Mouse (Mus musculus): Measurements from ENCODE around the gene Doc2b. TPM values are rescaled to one million over a fixed set of nuclear protein-coding genes. Genes with fewer than 3 reads are reported as not detected.

Doc2b gene
- total RNA-seq, 2 experiments from 2014 or later = 92.6 to 93.1 TPM

DNA sequence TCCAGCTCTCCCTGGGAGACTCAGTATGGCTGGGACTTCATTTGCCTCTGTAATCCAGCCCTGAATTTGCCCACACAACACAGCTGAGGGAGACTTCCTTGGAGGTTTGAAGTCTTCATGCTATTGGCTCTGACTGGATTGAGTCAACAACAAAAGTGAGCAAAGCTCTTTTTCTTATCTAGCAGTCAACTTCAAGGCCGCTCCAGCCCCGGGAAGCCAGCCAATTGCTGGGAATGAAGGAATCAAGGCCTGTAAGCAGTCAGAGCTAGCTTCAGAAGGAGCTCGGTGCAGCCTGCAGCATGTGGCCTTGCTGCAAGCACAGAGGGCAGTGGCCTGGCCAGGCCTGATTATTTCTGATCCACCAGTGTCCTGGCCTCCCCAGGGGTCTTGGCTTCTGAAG lies 16.1 kb upstream of the Doc2b start:
- Histone ChIP-seq H3K27ac (peak overlapping the region; percentile 39; the same call in 1 of the 2 replicates), H3K4me3 (no peak overlapping the region)
- no peak for DNase-seq (ENCODE audit: low spot score in 2 of 2)
- TF ChIP-seq CTCF (conservative IDR thresholded peaks at IDR 0.05) = no peak

DNA sequence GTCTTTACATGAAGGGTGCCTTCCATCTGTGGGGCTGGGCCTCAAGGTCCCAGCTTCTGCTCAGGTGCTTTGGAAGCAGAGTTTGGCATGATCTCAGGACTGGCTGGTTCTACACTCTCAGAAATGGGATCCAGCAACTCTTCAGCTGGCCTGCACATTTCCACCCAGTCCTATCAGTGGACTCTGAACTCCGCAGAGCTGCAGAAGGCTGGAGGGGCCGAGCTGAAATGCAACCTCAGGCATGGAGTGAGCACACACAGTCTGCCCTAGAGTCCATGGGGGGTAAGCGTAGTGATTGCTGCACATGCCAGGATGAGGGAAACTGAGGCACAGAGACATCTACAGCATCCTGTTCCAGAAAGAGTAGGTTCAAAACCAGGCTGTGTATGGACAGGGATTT lies 14.7 kb upstream of the Doc2b start:
- DNase-seq (ENCODE audit: low spot score in 2 of 2) = no peak
- no peak overlapping the region for H3K4me3 ChIP-seq
- no peak for TF ChIP-seq CTCF (conservative IDR thresholded peaks at IDR 0.05)
- no peak overlapping the region for H3K27ac ChIP-seq

- no peak overlapping the region for H3K27ac ChIP-seq
- TF ChIP-seq CTCF (conservative IDR thresholded peaks at IDR 0.05) = no peak; the same call in 1 of the 2 replicates
- no peak overlapping the region for H3K4me3 ChIP-seq
- DNase-seq (ENCODE audit: low spot score in 2 of 2) = no peak
These were observed 11.6 kb upstream of the Doc2b start for GRCm38 (mm10) chr11:75807486-75807885.

GRCm38 (mm10) chr11:75801771-75802550 lies 6.1 kb upstream of the Doc2b start:
- TF ChIP-seq CTCF (conservative IDR thresholded peaks at IDR 0.05) = no peak
- H3K4me3 ChIP-seq = no peak overlapping the region
- H3K27ac ChIP-seq = no peak overlapping the region
- DNase-seq (ENCODE audit: low spot score in 2 of 2) = no peak

DNA sequence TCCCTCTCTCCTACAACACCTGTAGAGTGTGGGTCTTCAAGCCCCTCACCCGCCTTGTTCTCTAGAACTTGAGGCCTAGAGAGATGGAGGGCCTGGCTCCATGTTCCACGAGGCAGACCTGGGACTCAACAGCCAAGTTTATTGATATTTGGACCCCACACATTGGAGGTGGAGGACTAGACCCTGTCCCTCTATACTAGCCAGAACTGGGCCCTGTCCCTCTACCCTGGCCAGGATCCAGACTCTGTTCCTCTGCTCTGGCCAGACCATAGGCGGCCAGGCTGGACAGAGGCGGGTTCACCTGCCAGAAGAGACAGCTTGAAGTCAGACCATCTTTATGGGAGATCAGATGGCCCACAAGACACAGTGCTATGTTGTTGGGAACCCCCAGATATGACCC lies 5.5 kb upstream of the Doc2b start:
- no peak for TF ChIP-seq CTCF (conservative IDR thresholded peaks at IDR 0.05)
- Histone ChIP-seq H3K4me3 (no peak overlapping the region), H3K27ac (no peak overlapping the region)
- DNase-seq (ENCODE audit: low spot score in 2 of 2) = no peak

DNA sequence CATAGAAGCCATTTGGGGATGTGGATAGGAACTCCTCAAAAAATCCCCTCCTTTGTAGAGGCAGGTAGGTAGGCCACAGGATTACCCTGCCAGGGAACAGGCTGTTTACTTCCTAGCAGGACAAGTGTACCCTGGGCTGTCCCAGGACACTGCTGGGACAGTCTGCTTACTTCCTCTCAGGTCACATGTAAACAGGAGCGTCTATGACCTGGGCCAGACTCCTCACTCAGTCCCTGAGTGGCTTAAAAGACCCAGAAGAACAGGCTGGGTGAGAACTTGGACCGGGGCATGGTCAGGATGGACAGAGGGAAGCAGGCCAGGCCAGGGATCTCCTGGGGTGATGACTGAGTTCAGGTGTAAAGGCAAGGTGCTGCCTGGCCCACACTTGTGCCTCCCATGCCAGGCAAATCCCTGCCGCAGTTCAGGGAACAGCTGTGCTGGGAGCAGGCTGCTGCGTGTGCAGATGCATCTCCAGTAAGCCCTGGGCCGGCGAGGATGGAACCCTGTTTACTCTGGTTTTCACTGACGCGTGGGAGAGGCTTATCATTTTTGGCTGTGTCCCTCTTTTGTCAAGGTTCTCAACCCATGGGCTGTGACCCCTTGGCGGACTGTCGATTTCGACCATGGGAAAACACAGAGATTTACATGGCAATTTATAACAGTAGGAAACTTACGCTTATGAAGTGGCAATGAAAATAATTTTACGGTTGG lies 842 bp upstream of the Doc2b start:
- Histone ChIP-seq H3K4me3 (peak overlapping the region; percentile 59), H3K27ac (peak overlapping the region; percentile 87)
- DNase-seq (ENCODE audit: low spot score in 2 of 2) = no peak
- TF ChIP-seq CTCF (conservative IDR thresholded peaks at IDR 0.05) = no peak

DNA sequence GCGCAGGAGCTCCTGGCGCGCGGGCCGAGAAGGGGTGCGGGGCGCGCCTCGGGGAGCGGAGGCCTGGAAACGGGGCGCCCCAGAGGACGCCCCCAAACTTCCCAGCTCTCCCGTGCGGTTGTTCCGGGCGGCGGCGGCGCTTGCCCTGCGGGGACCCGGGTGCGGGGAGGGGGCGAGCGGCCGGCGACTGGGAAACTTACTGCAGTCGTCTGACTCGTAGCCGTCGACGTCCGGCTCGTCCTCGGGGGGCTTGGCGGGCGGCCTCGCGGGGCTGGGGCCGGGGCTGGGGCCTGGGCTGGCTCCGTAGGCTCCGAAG lies 570 bp downstream of the Doc2b start:
- peak overlapping the region; percentile 87 for H3K27ac ChIP-seq
- no peak for TF ChIP-seq CTCF (conservative IDR thresholded peaks at IDR 0.05)
- DNase-seq (ENCODE audit: low spot score in 2 of 2) = no peak
- H3K4me3 ChIP-seq = peak overlapping the region; percentile 59

- TF ChIP-seq CTCF (conservative IDR thresholded peaks at IDR 0.05) = no peak
- DNase-seq (ENCODE audit: low spot score in 2 of 2) = no peak
- peak overlapping the region; percentile 87 for H3K27ac ChIP-seq
- peak overlapping the region; percentile 59 for H3K4me3 ChIP-seq
These were observed 1.1 kb downstream of the Doc2b start for GRCm38 (mm10) chr11:75794602-75795320.

- no peak for DNase-seq (ENCODE audit: low spot score in 2 of 2)
- TF ChIP-seq CTCF (conservative IDR thresholded peaks at IDR 0.05) = no peak
- Histone ChIP-seq H3K4me3 (peak overlapping the region; percentile 59; the same call in 1 of the 2 replicates), H3K27ac (peak overlapping the region; percentile 87; the same call in 1 of the 2 replicates)
These were observed 2.5 kb downstream of the Doc2b start for GRCm38 (mm10) chr11:75793351-75793750.

- DNase-seq (ENCODE audit: low spot score in 2 of 2) = no peak
- Histone ChIP-seq H3K27ac (no peak overlapping the region), H3K4me3 (peak overlapping the region; percentile 8)
- no peak for TF ChIP-seq CTCF (conservative IDR thresholded peaks at IDR 0.05)
These were observed 3.3 kb downstream of the Doc2b start for GRCm38 (mm10) chr11:75792535-75792934.

GRCm38 (mm10) chr11:75785897-75786296 lies 10.0 kb downstream of the Doc2b start:
- TF ChIP-seq CTCF (conservative IDR thresholded peaks at IDR 0.05) = no peak

GRCm38 (mm10) chr11:75783799-75784198 lies 12.1 kb downstream of the Doc2b start:
- Histone ChIP-seq H3K4me3 (no peak overlapping the region), H3K27ac (no peak overlapping the region)
- no peak for TF ChIP-seq CTCF (conservative IDR thresholded peaks at IDR 0.05)
- no peak for DNase-seq (ENCODE audit: low spot score in 2 of 2)

More at GRCm38 (mm10) chr11:75785897-75786296, 10.0 kb downstream of the Doc2b start:
- H3K4me3 ChIP-seq = no peak overlapping the region
- no peak overlapping the region for H3K27ac ChIP-seq
- DNase-seq (ENCODE audit: low spot score in 2 of 2) = no peak

DNA sequence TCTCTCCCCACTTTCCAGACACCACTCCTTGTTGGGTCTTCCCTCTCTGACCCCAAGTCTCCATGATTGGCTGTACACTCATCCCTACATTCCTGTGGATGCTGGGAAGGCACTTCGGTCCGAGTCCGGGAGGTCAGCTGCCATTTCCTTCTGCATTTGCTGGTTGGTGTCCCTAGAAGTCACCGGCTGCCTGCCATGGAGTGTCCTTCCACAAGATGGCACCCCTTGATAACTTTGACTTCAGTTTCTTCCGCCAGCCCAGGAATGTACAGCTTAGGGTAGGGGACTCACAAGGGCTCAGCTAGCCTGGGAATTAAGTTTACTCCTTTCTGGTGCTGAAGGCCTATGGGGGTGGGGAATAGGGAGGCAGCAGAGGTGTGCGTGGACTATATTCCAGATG lies 13.9 kb downstream of the Doc2b start:
- TF ChIP-seq CTCF (conservative IDR thresholded peaks at IDR 0.05) = peak; percentile 88
- DNase-seq (ENCODE audit: low spot score in 2 of 2) = peak in 1 of 2 experiments; percentile 57

More for the DNA sequence above, 13.9 kb downstream of the Doc2b start:
- Histone ChIP-seq H3K4me3 (no peak overlapping the region), H3K27ac (no peak overlapping the region)
